8 mouse cellular contexts compared by ENCODE assay signal in genomic region chr2:31845896-31846691, GRCm38 (mm10). TPM values are rescaled to one million over a fixed set of nuclear protein-coding genes. Genes with fewer than 3 reads are reported as not detected.
DNase-seq lines count a peak whose midpoint lies in the region; ATAC-seq lines count a peak whose summit lies in the region.

TSS of gene Fibcd1 (minus strand) at chr2:31846005.

- peak within 1 kb of the TSS; percentile 92 for H3K4me2 ChIP-seq in lung, embryonic 16.5 days (ENCODE audit: low read depth, low read length)
- peak within 1 kb of the TSS; percentile 98 for H3K4me2 ChIP-seq in forebrain, embryonic 15.5 days (replicated peaks)
- peak within 1 kb of the TSS; percentile 98 for H3K4me2 ChIP-seq in limb, embryonic 12.5 days

- no peak for DNase-seq in cerebellum, adult 9-10 months
- DNase-seq in lung, postnatal 14 days: no peak
- peak; percentile 78 for DNase-seq in retina, postnatal 1 day
- no peak for DNase-seq in left cerebral cortex, adult 11 months (ENCODE audit: low spot score)

- ATAC-seq in cerebellum, adult (ENCODE audit: insufficient number of reproducible peaks, low FRiP score, low TSS enrichment): 0 out of 2 replicates have a peak, but pooled peaks have one; percentile 34
- ATAC-seq in lung, embryonic 16.5 days (ENCODE audit: low read depth): peak; percentile 51; the same call in 1 of the 2 replicates
- peak; percentile 18; the same call in 1 of the 2 replicates for ATAC-seq in forebrain, embryonic 15.5 days (replicated peaks)
- ATAC-seq in limb, embryonic 12.5 days (ENCODE audit: insufficient number of reproducible peaks, insufficient read depth, low FRiP score, low TSS enrichment, low read depth): no peak

- H3K9ac ChIP-seq in lung, embryonic 16.5 days (ENCODE audit: low read length): peak within 1 kb of the TSS; percentile 61
- peak within 1 kb of the TSS; percentile 49 for H3K9ac ChIP-seq in forebrain, embryonic 15.5 days (replicated peaks)
- peak within 1 kb of the TSS; percentile 60 for H3K9ac ChIP-seq in limb, embryonic 12.5 days (replicated peaks)

- H3K4me1 ChIP-seq in lung, embryonic 16.5 days (replicated peaks; ENCODE audit: control insufficient read depth, insufficient read depth, low read length): peaks cover 13% of the 10 kb centered on the region
- peaks cover 34% of the 10 kb centered on the region for H3K4me1 ChIP-seq in forebrain, embryonic 15.5 days
- peaks cover 29% of the 10 kb centered on the region for H3K4me1 ChIP-seq in limb, embryonic 12.5 days (replicated peaks)

- H3K9me3 ChIP-seq in lung, embryonic 16.5 days (ENCODE audit: control insufficient read depth, low read length): no peaks in the 10 kb centered on the region
- no peaks in the 10 kb centered on the region for H3K9me3 ChIP-seq in forebrain, embryonic 15.5 days
- H3K9me3 ChIP-seq in limb, embryonic 12.5 days: no peaks in the 10 kb centered on the region

- no peak within 1 kb of the TSS for H3K27ac ChIP-seq in lung, embryonic 16.5 days (ENCODE audit: low read length)
- H3K27ac ChIP-seq in forebrain, embryonic 15.5 days (replicated peaks): 0 out of 2 replicates have a peak within 1 kb of the TSS, but pooled peaks have one; percentile 8
- H3K27ac ChIP-seq in limb, embryonic 12.5 days: no peak within 1 kb of the TSS

- peaks cover 55% of the 10 kb centered on the region for H3K27me3 ChIP-seq in lung, embryonic 16.5 days (ENCODE audit: control insufficient read depth, insufficient read depth, low read depth, low read length)
- H3K27me3 ChIP-seq in forebrain, embryonic 15.5 days: peaks cover 45% of the 10 kb centered on the region
- peaks cover 65% of the 10 kb centered on the region for H3K27me3 ChIP-seq in limb, embryonic 12.5 days

- WGBS in lung, embryonic 16.5 days: under 1% methylated on average over 65 of the region's 88 CpGs
- WGBS in forebrain, embryonic 15.5 days: under 1% methylated on average over 80 of the region's 88 CpGs
- under 1% methylated on average over 74 of the region's 88 CpGs for WGBS in limb, embryonic 12.5 days

- no peaks in the 10 kb centered on the region for H3K36me3 ChIP-seq in lung, embryonic 16.5 days (ENCODE audit: control insufficient read depth, insufficient read depth, low read length)
- no peaks in the 10 kb centered on the region for H3K36me3 ChIP-seq in forebrain, embryonic 15.5 days
- H3K36me3 ChIP-seq in limb, embryonic 12.5 days: no peaks in the 10 kb centered on the region

- peak within 1 kb of the TSS; percentile 50 for H3K4me3 ChIP-seq in lung, embryonic 16.5 days (ENCODE audit: low read length)
- H3K4me3 ChIP-seq in forebrain, embryonic 15.5 days: peak within 1 kb of the TSS; percentile 59
- H3K4me3 ChIP-seq in limb, embryonic 12.5 days (replicated peaks): peak within 1 kb of the TSS; percentile 58

RNA-seq across cellular contexts. Expression of gene Fibcd1, which starts in this region (rescaled TPM):
- polyA plus RNA-seq in lung, embryonic 16.5 days (2015; fragmentation: Nextera tagmentation; extraction: Ambion mirVana): 0.06 and 0.14 TPM in 2 replicates
- polyA plus RNA-seq in forebrain, embryonic 15.5 days (2015; fragmentation: Nextera tagmentation; extraction: Ambion mirVana): 3.2 TPM in 2 replicates
- 0.06 and 0.13 TPM in 2 replicates for polyA plus RNA-seq in limb, embryonic 12.5 days (2016; fragmentation: Nextera tagmentation; extraction: Ambion mirVana)

Comparison
In these comparisons a context has a peak if more than half of its experiments do, and no peak if none do; other contexts are left out.
1. Peak in ATAC-seq, H3K4me3 ChIP-seq, H3K9ac ChIP-seq and H3K4me2 ChIP-seq in lung, embryonic 16.5 days; RNA of the gene not detected or under 1 TPM.